Mouse (Mus musculus): Measurements from ENCODE around the gene Kmt2d. TPM values are rescaled to one million over a fixed set of nuclear protein-coding genes. Genes with fewer than 3 reads are reported as not detected.

The Kmt2d gene
- total and polyA plus RNA-seq, 3 experiments = 4.8 to 22.7 (median 14.1) TPM

- dilution Hi-C loops (cut with MboI; ENCODE audit: extremely low pct_ligation_motif_present, extremely low pct_unique_long_range_greater_than_20kb, low sequenced_read_pairs) (no loop called here), in situ Hi-C loops (cut with MboI; ENCODE audit: low pct_ligation_motif_present, low pct_unique_long_range_greater_than_20kb, low sequenced_read_pairs) (no loop called here)
- Histone ChIP-seq H3K36me3 (replicated peaks in 1 of 2; ENCODE audit: control insufficient read depth in 1 of 2, insufficient read depth in 1 of 2, low read length in 1 of 2) (peaks cover 96 to 100% of the 10 kb centered on the region in 2 experiments), H3K4me3 (replicated peaks in 1 of 3; ENCODE audit: low read depth in 2 of 3, low read length in 2 of 3, poor library complexity in 1 of 3) (no peak overlapping the region), H3K4me2 (ENCODE audit: insufficient read depth, low read depth, poor library complexity, severe bottlenecking) (no peak overlapping the region), H3K79me2 (replicated peaks; ENCODE audit: control insufficient read depth, extremely low read depth, insufficient read depth, poor library complexity, severe bottlenecking) (peaks cover 8% of the 10 kb centered on the region; the same call in 1 of the 2 replicates), H3K9me3 (replicated peaks; ENCODE audit: low read length) (no peaks in the 10 kb centered on the region), H3K9ac (ENCODE audit: insufficient read depth, low read depth) (no peak overlapping the region), H3K4me1 (ENCODE audit: control insufficient read depth in 1 of 2, insufficient read depth in 2 of 2) (no peaks in the 10 kb centered on the region), H3K27me3 (replicated peaks) (no peaks in the 10 kb centered on the region), H3K27ac (ENCODE audit: insufficient read depth, low read depth) (no peak overlapping the region)
- no peak for TF ChIP-seq ETS1 (conservative IDR thresholded peaks at IDR 0.05; ENCODE audit: low read depth, low read length)
- no peak for DNase-seq (ENCODE audit: extremely low read depth)
Measured at GRCm38 (mm10) chr15:98851229-98851818, 19.7 kb downstream of the Kmt2d start.

- dilution Hi-C loops (cut with MboI; ENCODE audit: extremely low pct_ligation_motif_present, extremely low pct_unique_long_range_greater_than_20kb, low sequenced_read_pairs) = no loop called here
- Histone ChIP-seq H3K4me2 (ENCODE audit: insufficient read depth, low read depth, poor library complexity, severe bottlenecking) (no peak overlapping the region), H3K9ac (ENCODE audit: insufficient read depth, low read depth) (no peak overlapping the region), H3K4me3 (replicated peaks in 1 of 3; ENCODE audit: low read depth in 2 of 3, low read length in 2 of 3, poor library complexity in 1 of 3) (no peak overlapping the region), H3K27ac (ENCODE audit: insufficient read depth, low read depth) (no peak overlapping the region), H3K27me3 (replicated peaks) (no peaks in the 10 kb centered on the region), H3K9me3 (replicated peaks; ENCODE audit: low read length) (no peaks in the 10 kb centered on the region), H3K79me2 (replicated peaks; ENCODE audit: control insufficient read depth, extremely low read depth, insufficient read depth, poor library complexity, severe bottlenecking) (peaks cover 8% of the 10 kb centered on the region; the same call in 1 of the 2 replicates), H3K4me1 (ENCODE audit: control insufficient read depth in 1 of 2, insufficient read depth in 2 of 2) (no peaks in the 10 kb centered on the region), H3K36me3 (replicated peaks in 1 of 2; ENCODE audit: control insufficient read depth in 1 of 2, insufficient read depth in 1 of 2, low read length in 1 of 2) (peaks cover 96 to 100% of the 10 kb centered on the region in 2 experiments)
- TF ChIP-seq RAD21 (IDR thresholded peaks at IDR 0.05; ENCODE audit: low read depth, low read length) = no peak
- TF ChIP-seq JUND (conservative IDR thresholded peaks at IDR 0.05; ENCODE audit: low read depth, low read length) = no peak
- no peak for TF ChIP-seq HCFC1 (IDR thresholded peaks at IDR 0.05; ENCODE audit: low read depth, low read length)
- TF ChIP-seq SIN3A (IDR thresholded peaks at IDR 0.05; ENCODE audit: low read length) = no peak
- TF ChIP-seq ZNF384 (IDR thresholded peaks at IDR 0.05; ENCODE audit: low read depth, low read length) = no peak
- no peak for TF ChIP-seq USF2 (conservative IDR thresholded peaks at IDR 0.05; ENCODE audit: low read depth, low read length)
- TF ChIP-seq EP300 (IDR thresholded peaks at IDR 0.05; ENCODE audit: low read length) = no peak
- no peak for TF ChIP-seq SMC3 (IDR thresholded peaks at IDR 0.05; ENCODE audit: low read depth, low read length)
- TF ChIP-seq TBP (conservative IDR thresholded peaks at IDR 0.05; ENCODE audit: low read depth, low read length) = no peak
- no peak for TF ChIP-seq MEF2A (IDR thresholded peaks at IDR 0.05; ENCODE audit: borderline replicate concordance, low read depth, low read length)
- TF ChIP-seq GABPA (IDR thresholded peaks at IDR 0.05; ENCODE audit: insufficient replicate concordance, low read depth, low read length) = no peak
- TF ChIP-seq ZMIZ1 (IDR thresholded peaks at IDR 0.05; ENCODE audit: low read depth, low read length) = no peak
- no peak for TF ChIP-seq CTCF (conservative IDR thresholded peaks at IDR 0.05 in 1 of 2, IDR thresholded peaks at IDR 0.05 in 1 of 2; ENCODE audit: low read depth in 2 of 2, low read length in 2 of 2)
- TF ChIP-seq MXI1 (IDR thresholded peaks at IDR 0.05; ENCODE audit: low read depth, low read length) = no peak
- TF ChIP-seq ZC3H11A (IDR thresholded peaks at IDR 0.05; ENCODE audit: low read depth, low read length) = no peak
- TF ChIP-seq IRF4 (IDR thresholded peaks at IDR 0.05; ENCODE audit: low read depth, low read length) = no peak
- no peak for TF ChIP-seq JUN (IDR thresholded peaks at IDR 0.05; ENCODE audit: insufficient read depth, low read depth, low read length)
- no peak for TF ChIP-seq ELF1 (IDR thresholded peaks at IDR 0.05; ENCODE audit: low read depth, low read length)
- no peak for TF ChIP-seq POLR2AphosphoS2 (IDR thresholded peaks at IDR 0.05; ENCODE audit: low read depth, low read length)
- TF ChIP-seq ZKSCAN1 (IDR thresholded peaks at IDR 0.05; ENCODE audit: borderline replicate concordance, low read depth, low read length) = no peak
- in situ Hi-C loops (cut with MboI; ENCODE audit: low pct_ligation_motif_present, low pct_unique_long_range_greater_than_20kb, low sequenced_read_pairs) = no loop called here
- no peak for DNase-seq (ENCODE audit: extremely low read depth)
Measured at GRCm38 (mm10) chr15:98850668-98851067, 20.3 kb downstream of the Kmt2d start.
